Mouse (Mus musculus) heart, postnatal 0 days (tissue): ENCODE data around the gene Zfp94. TPM values are rescaled to one million over a fixed set of nuclear protein-coding genes. Genes with fewer than 3 reads are reported as not detected.
"Not testable (repeated sequence)": the region's sequence is repeated elsewhere in the genome, so short reads cannot be mapped to it uniquely, and the experiment has no call there.

Source experiments
- ATAC-seq: fragments of 200-750 bp; cut with Nextera tagmentation; 2 replicates; pipeline ENCODE4 v1.8.0; 2017; ENCODE audit warnings: low read depth, moderate number of reproducible peaks, moderate library complexity; ENCODE audit not compliant: insufficient read depth
- DNase-seq: peaks from one replicate; pipeline ENCODE4 v3.0.0-alpha.2; 2016; ENCODE audit warnings: low spot score
- H3K27ac ChIP-seq: fragments of 300-500 bp; sonication (generic); 2 replicates; pipeline ENCODE4 v1.5.1; 2014; ENCODE audit warnings: low read depth, mild to moderate bottlenecking
- H3K27me3 ChIP-seq: fragments of 300-500 bp; sonication (generic); 2 replicates; pipeline ENCODE4 v1.6.1; 2014; ENCODE audit warnings: low read length, mixed read lengths; ENCODE audit not compliant: control insufficient read depth, insufficient read depth
- H3K36me3 ChIP-seq: fragments of 300-500 bp; sonication (generic); replicated peaks from 2 replicates; pipeline ENCODE4 v1.6.1; 2014; ENCODE audit warnings: low read length, mixed read lengths; ENCODE audit not compliant: control insufficient read depth, insufficient read depth
- H3K4me1 ChIP-seq: fragments of 300-500 bp; sonication (generic); 2 replicates; pipeline ENCODE4 v1.6.1; 2014; ENCODE audit warnings: antibody characterized with exemption; ENCODE audit not compliant: control insufficient read depth, insufficient read depth
- H3K4me2 ChIP-seq: fragments of 300-500 bp; sonication (generic); 2 replicates; pipeline ENCODE4 v1.6.1; 2014; ENCODE audit warnings: low read depth, mild to moderate bottlenecking, low read length, moderate library complexity
- H3K4me3 ChIP-seq: fragments of 300-500 bp; sonication (generic); 2 replicates; pipeline ENCODE4 v1.5.1; 2014; ENCODE audit warnings: low read depth, low read length
- H3K9ac ChIP-seq: fragments of 300-500 bp; sonication (generic); replicated peaks from 2 replicates; pipeline ENCODE4 v1.6.1; 2014; ENCODE audit warnings: low read depth, low read length, mixed read lengths
- H3K9me3 ChIP-seq: fragments of 300-500 bp; sonication (generic); replicated peaks from 2 replicates; pipeline ENCODE4 v1.6.1; 2016; ENCODE audit warnings: low read length; ENCODE audit not compliant: control insufficient read depth
- CTCF ChIP-seq: IDR thresholded peaks from 2 replicates; pipeline ENCODE4 v1.5.1; 2016; ENCODE audit warnings: antibody characterized with exemption, control low read depth, low read depth
- EP300 ChIP-seq: IDR thresholded peaks from 2 replicates; pipeline ENCODE4 v1.6.1; 2016; ENCODE audit warnings: antibody characterized with exemption, low read depth
- WGBS: fragments of 180-500 bp; shearing (Covaris S2); extraction: QIAGEN DNeasy Blood & Tissue Kit; methylation state at CpG from one replicate; pipeline ENCODE4 v1.1.7; 2014; 5-methylcytosine and 5-hydroxymethylcytosine counted together
- polyA plus RNA-seq: library from polyadenylated mRNA; unstranded; fragments of >200 nt; fragmentation: Nextera tagmentation; extraction: Ambion mirVana; gene quantifications from 2 replicates; pipeline ENCODE4 v1.2.1, GENCODE M21; 2015
- total RNA-seq: library from RNA; depleted of rRNA; stranded (reverse); fragments of >200 nt; gene quantifications from 2 replicates; pipeline ENCODE4 v1.2.3, GENCODE M21; 2014; ENCODE audit warnings: low replicate concordance

The Zfp94 gene
- total and polyA plus RNA-seq, 2 experiments from 2014 or later: 0.95 to 2.9 TPM

GRCm38 (mm10) chr7:24280858-24281145, 35.7 kb downstream of the Zfp94 start:
- DNase-seq (no peak), ATAC-seq (no peak)
- Histone ChIP-seq H3K4me2 (no peak overlapping the region), H3K27me3 (no peaks in the 10 kb centered on the region), H3K9me3 (peaks cover 4% of the 10 kb centered on the region; the same call in 1 of the 2 replicates), H3K4me1 (no peaks in the 10 kb centered on the region), H3K4me3 (no peak overlapping the region), H3K9ac (no peak overlapping the region), H3K27ac (no peak overlapping the region), H3K36me3 (no peaks in the 10 kb centered on the region)
- whole genome bisulfite sequencing: 54% methylated on average over 4 of the region's 4 CpGs
- TF ChIP-seq CTCF (no peak), EP300 (no peak)

DNA sequence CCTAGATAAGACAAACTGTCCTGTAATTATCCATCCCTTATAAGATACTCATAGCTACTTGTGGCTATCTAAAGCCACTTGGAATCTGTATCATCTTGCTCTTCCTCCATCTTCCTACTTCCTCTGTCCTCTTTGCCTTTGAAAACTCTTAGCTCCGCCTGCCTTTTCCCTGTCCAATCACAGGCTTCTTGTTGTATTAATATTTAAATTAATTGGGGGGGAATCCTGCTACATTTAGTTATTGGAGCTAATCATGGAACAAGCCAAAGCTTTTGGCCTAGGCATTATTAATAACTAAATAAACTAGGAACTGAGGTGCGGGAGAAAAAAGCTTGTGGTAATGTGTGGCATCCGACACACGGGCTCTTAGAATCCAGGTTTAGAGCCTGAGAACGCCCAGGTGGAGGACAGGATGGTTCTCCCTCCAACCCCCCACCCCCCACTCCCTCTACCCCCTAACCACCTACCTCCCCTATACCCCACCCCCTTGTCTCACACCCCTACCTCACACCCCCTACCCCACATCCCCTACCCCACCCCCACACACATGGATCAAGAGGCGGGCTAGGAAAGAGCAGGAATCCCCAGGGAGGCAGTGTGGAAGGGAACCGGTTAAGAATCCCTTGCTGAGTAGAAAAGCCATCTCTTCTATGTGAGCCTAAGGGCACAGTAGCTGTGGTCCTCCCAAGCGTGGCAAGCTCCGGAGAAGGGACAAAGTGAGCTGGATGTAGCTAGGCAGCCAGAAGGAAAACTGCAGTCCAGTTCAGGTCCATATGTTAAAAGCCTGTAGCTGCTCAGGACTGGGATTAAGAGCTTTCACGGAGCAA, 36.2 kb downstream of the Zfp94 start:
- TF ChIP-seq CTCF (no peak), EP300 (no peak)
- H3K4me2 ChIP-seq: no peak overlapping the region
- no peak overlapping the region for H3K9ac ChIP-seq
- DNase-seq: no peak
- H3K27ac ChIP-seq: no peak overlapping the region
- H3K4me3 ChIP-seq: no peak overlapping the region
- WGBS: 51% methylated on average over 10 of the region's 10 CpGs
- no peak for ATAC-seq
- peaks cover 4% of the 10 kb centered on the region; the same call in 1 of the 2 replicates for H3K9me3 ChIP-seq
- H3K36me3 ChIP-seq: peaks cover 2% of the 10 kb centered on the region
- no peaks in the 10 kb centered on the region for H3K4me1 ChIP-seq
- no peaks in the 10 kb centered on the region for H3K27me3 ChIP-seq

GRCm38 (mm10) chr7:24278771-24279170, 37.7 kb downstream of the Zfp94 start:
- H3K27ac ChIP-seq, H3K4me1 ChIP-seq, H3K9me3 ChIP-seq, DNase-seq, ATAC-seq, H3K27me3 ChIP-seq, H3K4me2 ChIP-seq, H3K4me3 ChIP-seq, H3K9ac ChIP-seq: not testable (repeated sequence)
- peaks cover 14% of the 10 kb centered on the region for H3K36me3 ChIP-seq
- 83% methylated on average over 3 of the region's 3 CpGs for WGBS

GRCm38 (mm10) chr7:24274456-24274855, 42.0 kb downstream of the Zfp94 start:
- H3K27ac ChIP-seq: no peak overlapping the region
- no peaks in the 10 kb centered on the region for H3K27me3 ChIP-seq
- H3K4me2 ChIP-seq: no peak overlapping the region
- no peak for ATAC-seq
- peaks cover 14% of the 10 kb centered on the region for H3K36me3 ChIP-seq
- H3K4me3 ChIP-seq: no peak overlapping the region
- no peak for DNase-seq
- TF ChIP-seq EP300 (no peak), CTCF (no peak)
- H3K9ac ChIP-seq: no peak overlapping the region
- H3K9me3 ChIP-seq: no peaks in the 10 kb centered on the region
- H3K4me1 ChIP-seq: peaks cover 4% of the 10 kb centered on the region; the same call in 1 of the 2 replicates
- whole genome bisulfite sequencing: 89% methylated on average over 4 of the region's 4 CpGs

DNA sequence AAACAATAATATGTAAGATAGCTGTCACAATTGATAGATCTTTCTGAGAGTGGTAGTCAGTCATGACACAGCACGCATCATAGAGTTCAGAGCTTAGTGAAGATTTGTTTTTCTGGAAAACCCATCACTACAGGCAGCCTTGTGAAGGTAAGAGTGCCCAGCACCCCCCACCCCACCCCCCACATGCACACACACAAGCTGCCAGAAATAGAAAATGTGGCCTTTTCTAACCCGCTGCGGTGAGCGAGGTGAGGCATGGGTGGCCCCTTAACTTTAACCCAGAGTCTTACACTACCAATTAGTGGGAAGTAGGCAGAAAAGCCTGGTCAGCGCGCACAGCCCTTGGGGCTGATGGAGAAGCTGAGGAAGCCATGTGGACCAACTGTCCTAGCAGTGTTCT, 45.3 kb downstream of the Zfp94 start:
- Histone ChIP-seq H3K4me2 (no peak overlapping the region), H3K4me1 (peaks cover 4% of the 10 kb centered on the region; the same call in 1 of the 2 replicates), H3K9me3 (no peaks in the 10 kb centered on the region), H3K9ac (no peak overlapping the region), H3K36me3 (peaks cover 14% of the 10 kb centered on the region), H3K4me3 (no peak overlapping the region), H3K27ac (no peak overlapping the region), H3K27me3 (no peaks in the 10 kb centered on the region)
- WGBS: 86% methylated on average over 6 of the region's 6 CpGs
- DNase-seq (no peak), ATAC-seq (no peak)
- no peak for TF ChIP-seq CTCF
- TF ChIP-seq EP300: no peak

DNA sequence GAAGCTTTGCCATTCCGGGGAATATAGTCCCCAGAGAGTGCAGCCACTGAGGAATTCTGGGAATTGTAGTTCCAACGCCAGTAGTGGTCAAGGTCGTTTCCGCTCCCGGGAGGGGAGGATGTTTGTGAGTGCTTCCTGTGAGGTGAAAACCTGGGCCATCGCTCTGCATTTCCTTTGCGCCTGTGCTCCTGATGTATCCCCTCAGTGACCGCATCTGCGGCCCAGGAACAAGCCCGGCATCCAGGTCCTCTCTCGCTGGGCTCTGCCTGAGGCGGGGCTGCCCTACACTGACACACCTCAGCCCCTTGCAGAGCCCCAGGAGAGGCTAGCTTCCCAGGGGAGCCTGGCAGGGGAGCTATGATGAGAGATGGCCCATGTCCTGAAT, 46.2 kb downstream of the Zfp94 start, which contains the start of gene Zfp93:
Gene Zfp93, plus strand, starts transcription at position 133 of the 385 bp plus-strand sequence.
- H3K36me3 ChIP-seq: peaks cover 13% of the 10 kb centered on the region
- H3K9ac ChIP-seq: peak within 1 kb of the TSS; percentile 49
- DNase-seq: peak; percentile 91
- WGBS: under 1% methylated on average over 12 of the region's 12 CpGs
- no peaks in the 10 kb centered on the region for H3K27me3 ChIP-seq
- peak within 1 kb of the TSS; percentile 73 for H3K4me2 ChIP-seq
- peak within 1 kb of the TSS; percentile 54 for H3K27ac ChIP-seq
- H3K9me3 ChIP-seq: no peaks in the 10 kb centered on the region
- H3K4me3 ChIP-seq: peak within 1 kb of the TSS; percentile 60
- ATAC-seq: peak; percentile 98
- peaks cover 4% of the 10 kb centered on the region; the same call in 1 of the 2 replicates for H3K4me1 ChIP-seq
- TF ChIP-seq CTCF (no peak), EP300 (no peak)
